Mouse (Mus musculus) Patski (cell line): Measurements from ENCODE around the gene Tnk1. TPM values are rescaled to one million over a fixed set of nuclear protein-coding genes. Genes with fewer than 3 reads are reported as not detected.
"Not testable (repeated sequence)": the region's sequence is repeated elsewhere in the genome, so short reads cannot be mapped to it uniquely, and the experiment has no call there.

ENCODE experiments used
- ATAC-seq: fragments of 100-300 bp; one replicate; pipeline ENCODE4 v1.8.0; 2021
- CTCF ChIA-PET: fragments of 350-600 bp; sonication (Branson Sonifier 250); formaldehyde crosslinking; loops from one replicate; lab custom pipeline; 2022; ENCODE audit warnings: inconsistent platforms; lab: Charles Lee
- POLR2A ChIA-PET: fragments of 350-600 bp; sonication (Branson Sonifier 250); formaldehyde crosslinking; loops from one replicate; lab custom pipeline; 2022; ENCODE audit warnings: antibody characterized with exemption, inconsistent platforms; lab: Charles Lee
- DNase-seq: peaks from one replicate; pipeline ENCODE4 v3.0.0-alpha.2; 2011; ENCODE audit warnings: low read depth, low spot score
- H3K27me3 ChIP-seq: fragments of 371-371 bp; one replicate; pipeline ENCODE4 v1.5.1; 2021
- CTCF ChIP-seq: fragments of 100-300 bp; IDR thresholded peaks from one replicate; pipeline ENCODE4 v1.5.1; 2021
- in situ Hi-C: fragments of 300-500 bp; cut with MboI; formaldehyde crosslinking; loops from 3 replicates; pipeline ENCODE4 v1.11.1; 2018; ENCODE audit warnings: low pct_unique_long_range_greater_than_20kb, mixed read lengths
- polyA plus RNA-seq: library from polyadenylated mRNA; unstranded; gene quantifications from one replicate; pipeline ENCODE4 v1.2.3, GENCODE M21; 2021

Gene Tnk1
- polyA plus RNA-seq, 1 experiment from 2014 or later: not detected

DNA sequence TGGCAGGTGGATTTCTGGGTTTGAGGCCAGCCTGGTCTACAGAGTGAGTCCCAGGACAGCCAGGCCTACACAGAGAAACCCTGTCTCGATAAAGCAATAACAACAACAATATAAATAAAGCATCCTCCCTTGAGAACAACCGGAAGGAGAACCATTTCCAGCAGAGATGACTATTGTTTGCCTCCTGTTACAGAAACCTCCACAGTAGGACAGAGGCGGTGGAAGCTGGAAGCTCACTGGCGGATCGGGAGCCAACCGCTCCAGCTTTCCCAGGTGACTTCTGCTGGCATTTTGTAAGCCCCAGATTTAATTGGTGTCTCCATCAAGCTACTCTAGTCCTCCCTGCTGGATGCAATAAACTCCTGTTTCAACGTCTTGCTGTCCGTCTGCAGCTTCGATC is 7.0 kb upstream of the Tnk1 start:
- ATAC-seq (no peak), DNase-seq (no peak)
- CTCF ChIA-PET: interaction anchor here (1.4 kb wide), 1 partner anchor 59 kb away, joined by 3 read pairs; no protein-coding TSS in a partner anchor
- POLR2A ChIA-PET: no interaction called here
- peaks cover 19% of the 10 kb centered on the region for H3K27me3 ChIP-seq
- in situ Hi-C loops: no loop called here
- no peak for TF ChIP-seq CTCF

DNA sequence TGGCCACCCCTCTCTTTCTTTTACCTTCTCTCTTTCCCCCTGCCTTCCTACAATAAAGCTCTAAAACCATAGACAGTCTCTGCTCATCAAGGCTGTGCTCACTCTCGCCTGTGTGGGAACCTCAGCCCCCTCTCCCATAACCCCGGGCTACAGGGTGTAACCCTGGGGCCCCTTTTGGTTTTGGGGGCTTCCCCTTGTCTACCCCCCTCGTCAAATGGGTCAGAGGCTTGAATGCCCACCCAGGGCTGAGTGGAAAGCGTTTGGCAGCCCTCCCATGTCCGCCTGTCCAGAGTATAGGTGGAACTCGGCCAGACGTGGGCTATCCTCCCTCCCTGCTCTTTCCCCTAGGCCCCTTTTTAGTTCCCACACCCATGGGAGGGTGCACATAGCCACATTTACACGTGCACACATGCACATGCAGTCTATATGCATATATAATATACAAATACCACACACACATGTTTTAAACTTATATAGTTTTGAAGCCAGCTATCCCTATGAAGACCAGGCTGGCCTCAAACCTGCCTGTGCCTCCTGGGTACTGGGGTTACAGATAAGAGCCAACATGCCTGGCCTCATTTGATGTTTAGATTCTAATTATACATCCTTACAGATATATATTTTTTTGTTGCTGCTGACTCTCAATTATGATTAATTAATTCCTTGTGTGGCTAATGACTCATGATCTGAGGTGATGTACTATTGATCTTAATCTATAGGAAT is 5.8 kb upstream of the Tnk1 start:
- POLR2A ChIA-PET: no interaction called here
- in situ Hi-C loops: no loop called here
- TF ChIP-seq CTCF: no peak
- CTCF ChIA-PET: interaction anchor here (1.4 kb wide), 1 partner anchor 58 kb away, joined by 3 read pairs; no protein-coding TSS in a partner anchor
- no peak for ATAC-seq
- no peak for DNase-seq
- H3K27me3 ChIP-seq: peaks cover 24% of the 10 kb centered on the region

DNA sequence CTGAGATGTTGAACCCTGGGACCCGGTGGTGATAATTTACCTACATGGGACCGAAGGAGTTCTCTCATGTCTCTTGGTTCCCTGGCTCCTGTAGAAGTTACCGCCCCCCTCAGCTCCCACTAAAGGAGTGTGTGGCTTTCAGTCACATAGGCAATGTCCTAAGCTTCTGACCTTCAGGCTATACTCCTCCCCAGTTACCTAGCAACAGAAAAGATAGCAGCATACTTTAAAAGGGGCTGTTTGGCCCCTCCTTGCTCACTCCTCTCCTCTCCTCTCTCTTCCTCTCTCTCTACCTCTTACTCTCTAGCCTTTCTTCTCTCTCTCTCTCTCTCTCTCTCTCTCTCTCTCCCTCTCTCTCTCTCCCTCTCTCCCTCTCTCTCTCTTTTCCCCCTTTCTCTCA is 5.2 kb upstream of the Tnk1 start:
- CTCF ChIA-PET, POLR2A ChIA-PET, ATAC-seq, DNase-seq, in situ Hi-C loops: not testable (repeated sequence)
- H3K27me3 ChIP-seq: peaks cover 21% of the 10 kb centered on the region

DNA sequence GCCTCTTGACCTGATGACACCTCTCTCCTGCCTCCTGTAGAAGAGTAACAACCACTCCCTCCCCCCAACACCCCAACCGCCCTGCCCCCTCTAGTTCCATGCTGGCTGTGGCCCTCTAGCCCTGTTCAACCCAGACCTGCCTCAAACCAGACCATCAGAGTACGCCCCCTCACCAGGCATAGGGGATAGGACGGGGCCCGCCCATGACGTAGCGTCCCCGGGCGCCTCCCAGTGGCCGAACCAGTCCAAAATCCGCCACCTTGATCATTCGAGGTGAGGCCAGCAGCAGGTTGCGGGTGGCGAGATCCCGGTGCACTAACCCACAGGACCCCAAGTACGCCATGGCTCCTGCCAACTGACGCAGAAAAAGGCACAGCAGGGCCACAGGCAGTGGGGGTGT is 3.2 kb downstream of the Tnk1 start:
- H3K27me3 ChIP-seq: peaks cover 13% of the 10 kb centered on the region
- in situ Hi-C loops: no loop called here
- TF ChIP-seq CTCF: no peak
- ChIA-PET CTCF (interaction anchor here (1.4 kb wide), 1 partner anchor 50 kb away, joined by 3 read pairs; the partner anchor contains the start of gene Tmem102), POLR2A (interaction anchor here (0.5 to 1.5 kb wide), 2 partner anchors 17 to 798 kb away, joined by 3 read pairs; partner anchors contain the start of gene Tmem256)
- DNase-seq (no peak), ATAC-seq (no peak)

DNA sequence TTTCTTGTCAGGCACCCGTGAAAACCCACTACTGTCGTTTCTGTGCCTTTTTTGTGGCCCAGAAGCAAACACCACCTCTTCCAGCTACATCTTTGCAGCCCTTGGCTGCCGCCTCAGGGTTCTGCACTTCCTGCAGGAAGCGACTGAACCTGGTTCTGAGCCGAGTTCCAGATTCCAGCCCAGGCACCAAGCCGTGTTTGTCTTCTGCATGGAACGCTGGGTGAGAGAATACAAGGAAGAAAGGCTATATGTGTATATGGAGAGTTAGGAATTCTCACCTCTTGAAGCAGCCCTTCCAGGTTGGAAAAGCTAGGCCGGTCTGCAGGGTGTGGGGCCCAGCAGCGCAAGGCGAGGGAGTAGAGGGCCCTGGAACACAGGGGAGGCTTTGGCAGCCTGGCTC is 3.9 kb downstream of the Tnk1 start:
- ChIA-PET POLR2A (interaction anchor here (1.5 kb wide), 1 partner anchor 16 kb away, joined by 3 read pairs; the partner anchor contains the start of gene Tmem256), CTCF (interaction anchor here (1.4 kb wide), 1 partner anchor 49 kb away, joined by 3 read pairs; the partner anchor contains the start of gene Tmem102)
- in situ Hi-C loops: no loop called here
- H3K27me3 ChIP-seq: peaks cover 6% of the 10 kb centered on the region
- ATAC-seq: no peak
- no peak for TF ChIP-seq CTCF
- DNase-seq: no peak

DNA sequence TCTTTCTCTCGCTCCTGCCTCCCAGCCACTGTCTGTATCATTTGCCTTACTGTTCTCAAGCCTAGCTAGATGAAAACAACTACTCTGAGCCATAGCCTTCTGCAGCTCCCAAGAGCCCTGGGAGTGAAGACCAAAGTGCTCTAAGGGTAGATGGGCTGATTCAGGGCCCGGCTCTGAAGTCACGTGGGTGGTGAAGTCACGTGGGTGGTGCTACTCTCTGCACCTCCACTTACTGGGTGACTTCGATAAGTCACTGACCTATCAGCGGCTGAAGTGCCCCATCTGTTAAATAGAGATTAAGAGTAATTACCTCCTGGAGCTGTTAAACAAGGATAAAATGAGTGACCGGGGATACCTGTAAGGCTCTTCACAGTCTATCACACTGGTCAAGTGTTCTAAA is 4.5 kb downstream of the Tnk1 start:
- peaks cover 5% of the 10 kb centered on the region for H3K27me3 ChIP-seq
- DNase-seq (no peak), ATAC-seq (no peak)
- CTCF ChIA-PET: interaction anchor here (1.4 kb wide), 1 partner anchor 48 kb away, joined by 3 read pairs; the partner anchor contains the start of gene Tmem102
- in situ Hi-C loops: no loop called here
- POLR2A ChIA-PET: interaction anchor here (1.5 kb wide), 1 partner anchor 15 kb away, joined by 3 read pairs; the partner anchor contains the start of gene Tmem256
- TF ChIP-seq CTCF: no peak

DNA sequence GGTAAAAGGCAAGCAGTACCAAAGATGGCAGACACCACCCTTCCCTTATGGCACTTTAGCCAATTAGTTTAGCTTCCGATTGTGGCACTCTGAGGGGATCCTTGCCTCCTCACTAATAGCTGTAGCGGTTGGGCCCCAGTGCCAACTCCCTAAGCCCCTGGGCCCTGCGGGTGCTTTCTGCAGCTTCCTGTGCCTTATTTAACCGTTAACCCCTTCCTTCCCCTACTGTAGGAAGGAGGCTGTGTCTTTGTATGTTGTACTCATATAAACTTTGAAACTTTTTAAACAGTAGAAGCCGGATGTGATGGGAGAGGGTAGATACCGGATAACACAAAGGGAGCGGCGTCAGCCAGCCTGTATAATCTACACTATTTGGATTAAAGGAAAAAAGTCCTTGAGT is 7.8 kb downstream of the Tnk1 start:
- ChIA-PET CTCF (interaction anchor here (1.3 kb wide), 1 partner anchor 21 kb away, joined by 4 read pairs; no protein-coding TSS in a partner anchor), POLR2A (interaction anchor here (0.6 to 1.0 kb wide), 2 partner anchors 20 to 54 kb away, joined by 4 read pairs; no protein-coding TSS in a partner anchor)
- in situ Hi-C loops: no loop called here
- no peaks in the 10 kb centered on the region for H3K27me3 ChIP-seq
- no peak for ATAC-seq
- no peak for TF ChIP-seq CTCF
- DNase-seq: no peak

DNA sequence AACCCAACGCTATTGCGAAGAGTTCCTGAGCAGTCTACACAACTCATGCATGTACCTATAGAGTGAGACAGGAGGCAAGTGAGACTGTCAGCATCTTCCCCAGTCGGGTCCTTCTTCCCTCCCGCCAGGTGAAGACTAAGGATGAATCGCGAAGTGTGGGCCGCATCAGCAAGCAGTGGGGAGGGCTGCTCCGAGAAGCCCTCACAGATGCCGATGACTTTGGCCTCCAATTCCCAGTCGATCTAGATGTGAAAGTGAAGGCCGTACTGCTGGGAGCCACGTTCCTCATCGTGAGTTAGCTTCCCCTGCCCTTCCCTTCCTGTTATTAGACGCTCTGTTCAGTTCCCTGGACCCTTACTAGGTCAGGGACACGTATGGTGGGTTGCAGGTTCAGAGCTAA is 8.6 kb downstream of the Tnk1 start:
- ATAC-seq: no peak
- no peak for DNase-seq
- in situ Hi-C loops: no loop called here
- no peaks in the 10 kb centered on the region for H3K27me3 ChIP-seq
- TF ChIP-seq CTCF: no peak
- CTCF ChIA-PET: no interaction called here
- POLR2A ChIA-PET: no interaction called here

DNA sequence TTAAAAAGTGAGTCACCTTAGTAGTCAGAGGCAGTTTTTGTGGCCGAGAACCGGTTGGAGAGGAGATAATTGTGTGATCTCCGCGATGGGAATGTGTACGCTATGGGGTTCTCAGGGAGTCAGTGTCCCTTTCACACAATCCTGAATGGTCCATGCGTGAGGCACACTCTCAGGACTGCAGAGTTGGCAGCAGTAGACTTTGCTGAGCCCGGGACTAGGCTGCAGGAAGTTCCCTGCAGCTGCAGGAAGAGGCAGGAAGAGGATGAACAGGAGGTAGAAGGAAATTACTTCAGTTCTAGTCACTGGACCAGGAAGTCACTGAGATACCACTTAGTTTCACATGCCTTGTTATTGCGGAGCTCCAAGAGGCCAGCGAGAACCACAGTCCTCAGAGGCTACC is 9.4 kb downstream of the Tnk1 start:
- H3K27me3 ChIP-seq: no peaks in the 10 kb centered on the region
- CTCF ChIA-PET: no interaction called here
- POLR2A ChIA-PET: no interaction called here
- ATAC-seq (no peak), DNase-seq (no peak)
- no peak for TF ChIP-seq CTCF
- in situ Hi-C loops: no loop called here

DNA sequence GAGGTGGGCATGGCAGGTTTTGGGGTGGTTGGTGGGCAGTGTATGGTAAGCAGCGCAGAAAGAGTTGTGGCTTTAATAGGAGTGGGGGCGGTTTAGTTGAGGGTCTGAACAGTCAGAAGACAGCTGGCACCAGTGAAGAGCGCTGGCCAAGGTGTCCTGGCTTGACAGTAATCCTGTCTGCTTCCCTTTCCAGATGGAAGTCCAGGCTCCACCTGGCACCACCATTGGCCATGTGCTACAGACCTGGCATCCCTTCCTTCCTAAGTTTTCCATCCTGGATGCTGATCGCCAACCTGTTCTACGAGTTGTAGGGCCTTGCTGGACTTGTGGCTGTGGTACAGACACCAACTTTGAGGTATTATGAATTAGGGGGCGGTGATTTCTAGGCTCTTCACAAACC is 10.5 kb downstream of the Tnk1 start:
- CTCF ChIA-PET: no interaction called here
- POLR2A ChIA-PET: no interaction called here
- in situ Hi-C loops: no loop called here
- ATAC-seq (no peak), DNase-seq (no peak)
- no peaks in the 10 kb centered on the region for H3K27me3 ChIP-seq
- no peak for TF ChIP-seq CTCF
